ENCODE assay signal across 8 mouse cellular contexts in the genomic region with DNA sequence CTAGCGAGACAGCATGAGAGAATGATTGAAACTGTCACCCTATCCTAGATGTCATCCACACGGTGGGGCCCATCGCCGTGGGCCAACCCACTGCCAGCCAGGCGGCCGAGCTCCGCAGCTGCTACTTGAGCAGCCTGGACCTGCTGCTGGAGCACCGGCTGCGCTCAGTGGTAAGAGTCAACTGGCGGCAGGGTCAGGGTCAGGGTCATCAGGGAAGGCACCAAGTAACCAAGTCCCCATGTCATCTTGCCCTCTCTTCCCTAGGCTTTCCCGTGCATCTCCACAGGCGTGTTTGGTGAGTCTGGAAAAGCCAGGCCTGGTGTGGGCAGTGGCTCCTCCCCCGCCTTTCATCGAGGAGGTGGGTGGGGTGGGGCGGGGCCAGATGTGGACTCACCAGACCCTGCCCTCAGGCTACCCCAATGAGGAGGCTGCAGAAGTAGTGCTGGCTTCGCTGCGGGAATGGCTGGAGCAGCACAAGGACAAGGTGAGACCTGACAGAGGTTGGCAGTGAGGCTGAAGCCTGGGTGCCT. TPM values are rescaled to one million over a fixed set of nuclear protein-coding genes. Genes with fewer than 3 reads are reported as not detected.
A peak's percentile ranks its signal among the peaks of the same experiment; 100 is the strongest.
DNase-seq lines count a peak whose midpoint lies in the region; ATAC-seq and TF ChIP-seq lines count a peak whose summit lies in the region.

No protein-coding gene starts in this region.

- H3K36me3 ChIP-seq in heart, adult 2 months (ENCODE audit: control insufficient read depth, insufficient read depth, low read length) = no peaks in the 10 kb centered on the region
- peaks cover 36% of the 10 kb centered on the region for H3K36me3 ChIP-seq in heart, embryonic 16.5 days (ENCODE audit: control insufficient read depth, insufficient read depth)
- peaks cover 48% of the 10 kb centered on the region for H3K36me3 ChIP-seq in midbrain, embryonic 14.5 days (ENCODE audit: control insufficient read depth, insufficient read depth, low read length)

- 0 out of 2 replicates have a peak, but pooled peaks have one; percentile 14 for TF ChIP-seq EP300 in heart, adult 2 months (IDR thresholded peaks at IDR 0.05; ENCODE audit: insufficient read depth, low read depth, low read length)

- TF ChIP-seq CTCF in heart, adult 2 months (IDR thresholded peaks at IDR 0.05) = no peak

- no peaks in the 10 kb centered on the region for H3K79me2 ChIP-seq in heart, adult 2 months (replicated peaks; ENCODE audit: control insufficient read depth, insufficient read depth, low read length)

- DNase-seq in heart, adult 2 months = no peak
- no peak for DNase-seq in heart, adult 9 months (ENCODE audit: low spot score in 2 of 2)
- DNase-seq in kidney, postnatal 36 days = peak; percentile 72 to 79
- DNase-seq in midbrain, embryonic 14.5 days = peak; percentile 23
- DNase-seq in thymus, postnatal 14 days = no peak
- no peak for DNase-seq in left cerebral cortex, adult 11 months (ENCODE audit: low spot score)
- DNase-seq in urinary bladder, postnatal 4 days (ENCODE audit: low spot score in 2 of 2) = no peak

- 36% methylated on average over 17 of the region's 17 CpGs for WGBS in heart, adult 2 months
- 18% methylated on average over 17 of the region's 17 CpGs for WGBS in heart, embryonic 16.5 days
- WGBS in midbrain, embryonic 14.5 days = 10% methylated on average over 17 of the region's 17 CpGs

- intact Hi-C loops in heart, adult 2 months (cut with DNase I) = loop anchor here (1.0 kb wide), 2 partner anchors 129 to 133 kb away; no protein-coding TSS in a partner anchor

- H3K4me1 ChIP-seq in heart, adult 2 months (ENCODE audit: control insufficient read depth, insufficient read depth, low read length) = no peaks in the 10 kb centered on the region; the same call in 1 of the 2 replicates
- peaks cover 16% of the 10 kb centered on the region for H3K4me1 ChIP-seq in heart, embryonic 16.5 days (ENCODE audit: control insufficient read depth, insufficient read depth, low read length)
- peaks cover 11% of the 10 kb centered on the region for H3K4me1 ChIP-seq in midbrain, embryonic 14.5 days (ENCODE audit: control insufficient read depth, insufficient read depth, low read length)

- H3K27ac ChIP-seq in heart, adult 2 months = no peak overlapping the region
- H3K27ac ChIP-seq in heart, embryonic 16.5 days (ENCODE audit: low read length) = 0 out of 2 replicates have a peak overlapping the region, but pooled peaks have one; percentile 3
- no peak overlapping the region for H3K27ac ChIP-seq in midbrain, embryonic 14.5 days (replicated peaks; ENCODE audit: low read depth, low read length)

- H3K9ac ChIP-seq in heart, adult 2 months (ENCODE audit: low read depth, low read length) = no peak overlapping the region
- 0 out of 2 replicates have a peak overlapping the region, but pooled peaks have one; percentile 17 for H3K9ac ChIP-seq in heart, embryonic 16.5 days (ENCODE audit: low read length)
- no peak overlapping the region for H3K9ac ChIP-seq in midbrain, embryonic 14.5 days (replicated peaks; ENCODE audit: low read length)

- TF ChIP-seq POLR2A in heart, adult 2 months (IDR thresholded peaks at IDR 0.05; ENCODE audit: insufficient read depth, low read depth, low read length) = no peak

- no peaks in the 10 kb centered on the region for H3K27me3 ChIP-seq in heart, adult 2 months (ENCODE audit: control insufficient read depth, insufficient read depth, low read length)
- H3K27me3 ChIP-seq in heart, embryonic 16.5 days (ENCODE audit: control insufficient read depth, insufficient read depth, low read length) = no peaks in the 10 kb centered on the region
- no peaks in the 10 kb centered on the region for H3K27me3 ChIP-seq in midbrain, embryonic 14.5 days (ENCODE audit: control insufficient read depth, insufficient read depth, low read length)

- peak overlapping the region; percentile 32; the same call in 1 of the 2 replicates for H3K4me2 ChIP-seq in heart, embryonic 16.5 days (ENCODE audit: low read depth, low read length)
- H3K4me2 ChIP-seq in midbrain, embryonic 14.5 days (ENCODE audit: low read length) = no peak overlapping the region

- H3K4me3 ChIP-seq in heart, adult 2 months = no peak overlapping the region
- H3K4me3 ChIP-seq in heart, embryonic 16.5 days (ENCODE audit: low read length) = no peak overlapping the region
- H3K4me3 ChIP-seq in midbrain, embryonic 14.5 days (replicated peaks; ENCODE audit: low read depth, low read length) = no peak overlapping the region

- peak; percentile 58 for ATAC-seq in heart, embryonic 16.5 days (replicated peaks; ENCODE audit: extremely low read depth, insufficient read depth, low FRiP score)
- ATAC-seq in midbrain, embryonic 14.5 days (ENCODE audit: low FRiP score, low TSS enrichment) = no peak; the same call in 1 of the 2 replicates

- H3K9me3 ChIP-seq in heart, embryonic 16.5 days (replicated peaks; ENCODE audit: control insufficient read depth, low read length) = no peaks in the 10 kb centered on the region
- no peaks in the 10 kb centered on the region for H3K9me3 ChIP-seq in midbrain, embryonic 14.5 days (ENCODE audit: control insufficient read depth, low read length)

RNA-seq across cellular contexts. Expression of a gene that starts 9.3 kb away (rescaled TPM):
- total RNA-seq in heart, adult 2 months (2021) = 10 to 100 TPM; 62.1 to 70.9 TPM
- 73.3 and 84.2 TPM in 2 replicates for polyA plus RNA-seq in heart, adult 2 months (2012; rRNA removed)
- 140 and 141 TPM in 2 replicates for polyA plus RNA-seq in heart, embryonic 16.5 days (2015; fragmentation: Nextera tagmentation; extraction: Ambion mirVana)
- polyA plus RNA-seq in midbrain, embryonic 14.5 days (2014; fragmentation: Nextera tagmentation; extraction: Ambion mirVana) = 244 and 263 TPM in 2 replicates

RNA-seq across cellular contexts. Expression of a gene that starts 20.6 kb away (rescaled TPM):
- total RNA-seq in heart, adult 2 months (2021) = 100 to 1,000 TPM; 384 to 424 TPM
- 589 and 775 TPM in 2 replicates for polyA plus RNA-seq in heart, adult 2 months (2012; rRNA removed)
- 1,892 and 2,285 TPM in 2 replicates for polyA plus RNA-seq in heart, embryonic 16.5 days (2015; fragmentation: Nextera tagmentation; extraction: Ambion mirVana)
- 921 and 1,195 TPM in 2 replicates for polyA plus RNA-seq in midbrain, embryonic 14.5 days (2014; fragmentation: Nextera tagmentation; extraction: Ambion mirVana)

RNA-seq across cellular contexts. Expression of a gene that starts 44.2 kb away (rescaled TPM):
- total RNA-seq in heart, adult 2 months (2021) = 10 to 100 TPM; 14.9 to 16.4 TPM
- polyA plus RNA-seq in heart, adult 2 months (2012; rRNA removed) = 23.8 and 31.8 TPM in 2 replicates
- 59.3 and 61.1 TPM in 2 replicates for polyA plus RNA-seq in heart, embryonic 16.5 days (2015; fragmentation: Nextera tagmentation; extraction: Ambion mirVana)
- 68.6 and 77.8 TPM in 2 replicates for polyA plus RNA-seq in midbrain, embryonic 14.5 days (2014; fragmentation: Nextera tagmentation; extraction: Ambion mirVana)

Comparison
In these comparisons a context has a peak if more than half of its experiments do, and no peak if none do; other contexts are left out.
1. DNase-seq: peak in kidney, postnatal 36 days (2 of 2) and midbrain, embryonic 14.5 days (single experiment); none in heart, adult 2 months (0 of 2), heart, adult 9 months (0 of 2), thymus, postnatal 14 days (single experiment), left cerebral cortex, adult 11 months (single experiment) and urinary bladder, postnatal 4 days (0 of 2).